Mouse (Mus musculus) brain, adult 10 weeks (tissue): Measurements from ENCODE around the gene Fam83b. TPM values are rescaled to one million over a fixed set of nuclear protein-coding genes. Genes with fewer than 3 reads are reported as not detected.

Experiments
- polyA plus RNA-seq: library from polyadenylated mRNA; stranded (reverse); fragments of 350-450 nt; fragmentation: Illumina TruSeq; extraction: RNeasy Lipid Tissue Mini Kit (QIAGEN cat#74804); gene quantifications from one replicate; pipeline ENCODE4 v1.2.3, GENCODE M21; 2015; ENCODE audit warnings: low read depth, low replicate concordance

The Fam83b gene
- polyA plus RNA-seq, result 0.13 TPM

GRCm38 (mm10) chr9:76566515-76567280 is at the start of gene Fam83b:
Fam83b (minus strand) TSS chr9:76567116.

Other genes with a start within 250 kb of the Fam83b start
- gene Hcrtr2, start 243.3 kb downstream of the Fam83b start, polyA plus RNA-seq, result 3.1 TPM